Mouse (Mus musculus) erythroblast, embryonic 14.5 days (primary cell): ENCODE data around the gene Plcg2.

Experiments
- GATA1 ChIP-seq: IDR thresholded peaks from 2 replicates; pipeline ENCODE4 v1.6.1; 2012; ENCODE audit warnings: low read length, inconsistent platforms, mixed read lengths
- TAL1 ChIP-seq: IDR thresholded peaks from 3 replicates; pipeline ENCODE4 v1.6.1; 2012; ENCODE audit warnings: low read length, inconsistent platforms, mixed read lengths

- no peak for TF ChIP-seq GATA1
- no peak for TF ChIP-seq TAL1
These were observed 134.4 kb downstream of the Plcg2 start for GRCm38 (mm10) chr8:117632532-117632931.
